Mouse (Mus musculus) cerebral cortex, adult 2 months (tissue): ENCODE measurements around the gene Ube2s.

ENCODE experiments used
- WGBS: fragments of 180-500 bp; shearing (Covaris S2); methylation state at CpG from one replicate; pipeline ENCODE4 v1.1.7; 2018; 5-methylcytosine and 5-hydroxymethylcytosine counted together

Gene Ube2s

DNA sequence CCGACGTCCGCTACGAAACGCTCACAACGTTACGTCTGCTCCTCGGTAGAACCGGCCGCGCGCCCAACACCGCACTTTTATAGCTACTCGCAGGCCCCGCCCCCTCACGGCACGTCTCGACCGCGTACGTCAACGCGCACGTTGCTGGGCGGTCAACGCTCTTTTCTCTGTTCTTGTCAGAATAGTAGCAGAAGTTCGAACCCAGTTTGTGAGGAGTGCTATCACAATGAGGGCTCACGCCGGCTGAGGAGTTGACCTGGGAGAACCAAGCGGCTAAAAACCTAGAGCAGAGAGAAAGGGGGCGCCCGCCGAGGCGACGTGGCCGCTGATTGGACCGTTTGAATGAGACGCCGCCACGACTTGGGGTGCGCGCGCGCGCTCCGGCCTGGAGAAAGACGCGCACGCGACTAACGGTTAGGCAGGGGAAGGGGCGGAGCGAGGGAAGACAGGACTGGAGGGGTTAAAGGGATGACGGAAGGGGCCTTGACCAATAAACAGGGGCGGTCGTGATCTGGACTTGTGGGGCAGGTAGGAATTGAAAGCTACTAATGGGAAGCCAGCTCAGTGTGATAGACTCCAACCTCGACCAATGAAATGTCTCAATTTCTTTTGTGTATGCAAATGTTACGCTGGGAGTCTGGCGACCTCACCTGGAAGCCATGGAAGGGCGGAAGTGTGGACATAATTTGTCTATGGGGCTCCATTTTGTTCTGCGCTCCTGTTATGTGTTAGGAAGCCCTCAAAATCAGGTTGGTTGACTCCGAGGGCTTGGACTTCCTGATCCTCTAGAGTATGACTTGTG lies at the start of gene Ube2s:
Gene Ube2s, minus strand, starts transcription at position 288 of the 802 bp plus-strand sequence.
- under 1% methylated on average over 62 of the region's 62 CpGs for WGBS

DNA sequence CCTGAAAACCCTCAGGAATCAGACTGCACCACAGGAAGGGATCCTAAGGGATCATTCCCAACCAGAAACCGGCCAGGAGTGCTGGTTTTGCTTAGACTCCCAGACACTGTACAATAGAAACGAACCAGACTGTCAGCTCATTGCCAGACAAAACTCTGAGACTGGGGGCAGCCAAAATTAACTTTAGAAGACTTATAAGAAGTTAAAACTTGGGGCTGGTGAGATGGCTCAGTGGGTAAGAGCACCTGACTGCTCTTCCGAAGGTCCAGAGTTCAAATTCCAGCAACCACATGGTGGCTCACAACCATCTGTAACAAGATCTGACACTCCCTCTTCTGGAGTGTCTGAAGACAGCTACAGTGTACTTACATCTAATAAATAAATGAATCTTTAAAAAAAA lies 48.5 kb upstream of the Ube2s start:
- whole genome bisulfite sequencing: 89% methylated on average over 3 of the region's 3 CpGs

GRCm38 (mm10) chr7:4859418-4859978 lies 47.1 kb upstream of the Ube2s start:
- WGBS: 87% methylated on average over 12 of the region's 12 CpGs

DNA sequence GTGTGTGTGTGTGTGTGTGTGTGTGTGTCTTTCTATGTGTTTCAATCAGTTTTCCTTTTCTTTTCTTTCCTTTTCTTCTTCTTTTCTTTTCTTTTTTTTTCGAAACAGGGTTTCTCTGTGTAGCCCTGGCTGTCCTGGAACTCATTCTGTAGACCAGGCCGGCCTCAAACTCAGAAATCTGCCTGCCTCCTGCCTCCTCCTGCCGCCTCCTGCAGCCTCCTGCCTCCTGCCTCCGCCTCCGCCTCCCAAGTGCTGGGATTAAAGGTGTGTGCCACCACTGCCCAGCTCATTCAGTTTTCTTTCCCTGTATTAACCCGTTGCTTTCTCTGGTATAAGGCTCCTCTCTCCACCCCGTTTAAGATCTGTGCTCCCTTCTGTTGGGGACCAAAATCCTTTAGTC lies 44.9 kb upstream of the Ube2s start:
- WGBS: 70% methylated on average over 7 of the region's 7 CpGs

- WGBS: 93% methylated on average over 9 of the region's 9 CpGs
Measured at GRCm38 (mm10) chr7:4856508-4856907, 44.1 kb upstream of the Ube2s start.

- 88% methylated on average over 3 of the region's 3 CpGs for WGBS
Measured at GRCm38 (mm10) chr7:4853613-4854012, 41.2 kb upstream of the Ube2s start.

- WGBS: 85% methylated on average over 8 of the region's 8 CpGs
Measured at GRCm38 (mm10) chr7:4851315-4851688, 38.9 kb upstream of the Ube2s start.

DNA sequence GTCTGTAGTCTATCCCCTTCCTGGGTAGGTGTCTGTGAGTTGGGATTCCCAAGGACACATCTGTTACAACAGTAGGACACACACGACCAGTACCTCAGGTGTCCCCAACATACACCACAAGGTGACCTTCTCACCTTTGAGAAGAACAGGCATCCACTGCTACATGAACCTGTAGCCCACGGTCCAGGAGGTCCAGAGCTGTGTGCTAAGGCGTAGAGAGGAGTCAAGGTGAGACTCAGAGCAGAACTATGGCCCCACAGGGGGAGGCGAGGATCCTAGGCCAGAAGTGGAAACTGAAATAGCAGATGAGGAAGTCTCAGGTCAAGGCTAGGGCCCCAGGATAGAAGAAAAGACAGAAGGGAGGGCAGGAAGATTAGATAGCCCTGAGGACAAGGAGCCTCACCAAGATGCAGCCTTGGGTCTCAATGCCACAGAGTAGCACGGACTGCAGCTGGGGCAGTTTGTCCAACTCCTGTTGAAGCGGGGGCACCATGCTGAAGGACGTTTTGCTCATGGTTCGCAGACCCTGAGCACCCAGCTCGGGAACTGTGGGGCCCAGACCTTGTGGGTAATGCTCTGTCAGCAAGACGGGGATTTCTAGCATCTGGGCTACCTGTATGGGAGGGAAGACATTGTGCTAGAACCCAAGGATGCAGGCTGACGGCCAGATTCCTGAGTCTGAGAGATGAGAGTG lies 38.4 kb upstream of the Ube2s start:
- WGBS: 84% methylated on average over 11 of the region's 11 CpGs

GRCm38 (mm10) chr7:4849372-4849771 lies 37.0 kb upstream of the Ube2s start:
- WGBS: 65% methylated on average over 9 of the region's 9 CpGs

- 3% methylated on average over 13 of the region's 13 CpGs for WGBS
Measured at GRCm38 (mm10) chr7:4844917-4845309, 32.5 kb upstream of the Ube2s start.

- WGBS: 2% methylated on average over 41 of the region's 41 CpGs
Measured at GRCm38 (mm10) chr7:4844245-4844916, 32.0 kb upstream of the Ube2s start, which contains the start of gene Shisa7. Gene Shisa7, minus strand, starts transcription at chr7:4844696.

DNA sequence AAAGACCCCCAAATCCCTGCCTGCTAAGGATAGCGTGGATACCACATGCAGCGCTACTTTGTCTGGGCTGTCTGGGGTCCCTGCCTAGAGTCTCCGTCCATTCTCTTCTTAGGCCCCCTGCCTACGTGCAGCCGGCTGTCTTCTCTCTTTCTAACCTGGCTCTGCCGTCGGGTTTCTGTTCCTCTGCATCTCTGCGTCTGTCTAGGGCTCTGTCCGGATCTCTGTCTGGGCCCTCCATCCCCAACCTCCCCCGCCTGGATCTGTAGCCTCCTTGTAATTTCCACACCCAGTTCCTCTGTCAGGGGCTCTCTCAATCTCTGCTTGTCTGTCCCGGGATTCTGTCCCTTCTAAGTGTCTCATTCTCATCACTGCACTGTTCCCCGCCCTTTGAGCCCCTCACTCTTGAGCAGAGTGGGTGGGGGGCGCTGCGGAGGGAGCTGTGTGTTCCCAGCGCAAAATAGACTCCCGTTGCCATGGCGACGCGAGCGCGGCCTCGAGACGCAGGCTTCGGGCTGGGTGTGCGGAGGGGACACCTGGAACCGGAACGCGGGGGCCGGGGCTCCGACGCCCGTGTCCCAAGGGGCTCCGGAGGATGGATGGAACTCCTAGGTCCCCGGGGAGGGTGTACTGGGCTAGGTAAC lies 31.3 kb upstream of the Ube2s start:
- WGBS: 1% methylated on average over 34 of the region's 34 CpGs

- WGBS: under 1% methylated on average over 16 of the region's 16 CpGs
Measured at GRCm38 (mm10) chr7:4842634-4843131, 30.3 kb upstream of the Ube2s start.

GRCm38 (mm10) chr7:4842077-4842476 lies 29.7 kb upstream of the Ube2s start:
- 29% methylated on average over 5 of the region's 5 CpGs for WGBS

GRCm38 (mm10) chr7:4837639-4838038 lies 25.2 kb upstream of the Ube2s start:
- WGBS: 13% methylated on average over 1 of the region's 1 CpGs

- under 1% methylated on average over 50 of the region's 51 CpGs for WGBS
Measured at GRCm38 (mm10) chr7:4836351-4836792, 24.0 kb upstream of the Ube2s start.

DNA sequence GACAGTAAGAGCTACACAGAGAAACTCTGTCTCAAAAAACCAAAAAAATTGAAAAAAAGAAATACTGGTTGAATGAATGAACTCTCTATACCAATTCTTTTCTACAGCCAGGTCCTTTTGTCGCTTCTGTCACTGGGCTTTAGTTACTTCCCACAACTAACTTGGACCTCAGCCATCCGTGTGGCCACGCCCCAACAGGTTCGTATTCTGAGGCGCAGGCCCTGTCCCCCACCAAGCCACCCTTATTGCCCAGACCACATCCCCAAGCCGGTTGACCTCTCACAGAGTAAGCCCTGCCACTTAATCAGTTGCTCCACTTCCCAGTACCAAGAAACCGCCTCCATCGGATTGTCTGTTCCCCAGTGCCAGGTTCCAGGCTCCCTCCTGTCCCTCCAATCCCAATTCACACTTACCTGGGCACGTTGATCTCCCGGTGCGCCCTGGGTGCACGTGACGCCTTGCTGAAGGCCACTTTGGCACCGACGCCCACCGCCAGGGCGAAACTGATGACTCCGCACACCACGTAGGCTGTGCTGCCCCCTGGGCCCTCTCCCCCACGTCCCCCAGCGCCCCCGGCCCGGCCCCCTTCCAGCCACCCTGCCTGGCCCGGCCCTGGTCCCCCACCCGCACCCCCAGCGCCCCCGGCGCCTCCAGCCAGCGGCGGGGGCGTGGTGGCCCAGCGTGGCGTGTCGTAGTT lies 23.4 kb upstream of the Ube2s start:
- 18% methylated on average over 34 of the region's 34 CpGs for WGBS

- WGBS: 33% methylated on average over 12 of the region's 12 CpGs
Measured at GRCm38 (mm10) chr7:4830476-4830875, 18.1 kb upstream of the Ube2s start.

DNA sequence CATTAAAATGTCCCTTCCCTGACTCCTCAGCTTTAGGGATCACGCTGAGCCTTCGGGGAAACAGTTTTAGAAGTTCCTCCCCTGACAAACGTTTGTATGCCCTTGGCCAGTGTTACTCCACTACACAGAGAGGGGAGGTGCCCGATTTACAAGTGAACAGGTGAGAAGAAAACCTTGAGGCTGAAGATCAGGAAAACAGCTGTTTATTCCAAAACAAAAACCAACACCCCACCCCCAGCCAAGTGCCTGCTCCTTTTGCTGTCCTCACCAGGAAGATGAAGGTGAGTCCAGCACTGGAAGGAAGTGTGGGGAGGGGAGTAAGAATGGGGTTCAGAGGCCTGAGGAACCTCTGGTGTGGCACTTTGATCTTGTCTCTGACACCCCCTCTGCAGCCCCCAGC lies 13.0 kb upstream of the Ube2s start:
- 64% methylated on average over 4 of the region's 4 CpGs for WGBS

- WGBS: 74% methylated on average over 6 of the region's 6 CpGs
Measured at GRCm38 (mm10) chr7:4822162-4822907, 9.9 kb upstream of the Ube2s start.
